Mouse (Mus musculus): ENCODE measurements around the gene Alg5.

The Alg5 gene

GRCm38 (mm10) chr3:54736101-54736927 is 975 bp downstream of the Alg5 start:
- no peak for DNase-seq (ENCODE audit: low spot score in 2 of 2)

- no peak for DNase-seq (ENCODE audit: low spot score in 2 of 2)
These were observed 2.0 kb downstream of the Alg5 start for GRCm38 (mm10) chr3:54737317-54737716.

GRCm38 (mm10) chr3:54741965-54742364 is 6.6 kb downstream of the Alg5 start:
- DNase-seq (ENCODE audit: low spot score in 2 of 2): no peak

- no peak for DNase-seq (ENCODE audit: low spot score in 2 of 2)
These were observed 10.5 kb downstream of the Alg5 start for GRCm38 (mm10) chr3:54745799-54746198.

GRCm38 (mm10) chr3:54753411-54753810 is 18.1 kb downstream of the Alg5 start:
- no peak for DNase-seq (ENCODE audit: low spot score in 2 of 2)

- DNase-seq (ENCODE audit: low spot score in 2 of 2): no peak
These were observed 20.1 kb downstream of the Alg5 start, which contains the start of gene Smad9 for GRCm38 (mm10) chr3:54755145-54756041. Gene Smad9, plus strand, starts transcription at chr3:54755582.

- DNase-seq (ENCODE audit: low spot score in 2 of 2): no peak
These were observed 20.7 kb downstream of the Alg5 start for GRCm38 (mm10) chr3:54756058-54756457.

GRCm38 (mm10) chr3:54757446-54757845 is 22.1 kb downstream of the Alg5 start:
- no peak for DNase-seq (ENCODE audit: low spot score in 2 of 2)

GRCm38 (mm10) chr3:54759211-54759610 is 23.9 kb downstream of the Alg5 start:
- DNase-seq (ENCODE audit: low spot score in 2 of 2): no peak

- DNase-seq (ENCODE audit: low spot score in 2 of 2): no peak
These were observed 25.2 kb downstream of the Alg5 start for GRCm38 (mm10) chr3:54760321-54761115.

- DNase-seq (ENCODE audit: low spot score in 2 of 2): no peak
These were observed 25.9 kb downstream of the Alg5 start for GRCm38 (mm10) chr3:54761258-54761657.

GRCm38 (mm10) chr3:54764418-54764817 is 29.1 kb downstream of the Alg5 start:
- no peak for DNase-seq (ENCODE audit: low spot score in 2 of 2)

- DNase-seq (ENCODE audit: low spot score in 2 of 2): peak in 1 of 2 experiments; percentile 5
These were observed 30.2 kb downstream of the Alg5 start for GRCm38 (mm10) chr3:54765521-54765920.

- no peak for DNase-seq (ENCODE audit: low spot score in 2 of 2)
These were observed 30.7 kb downstream of the Alg5 start for GRCm38 (mm10) chr3:54766034-54766433.

GRCm38 (mm10) chr3:54766811-54767210 is 31.5 kb downstream of the Alg5 start:
- DNase-seq (ENCODE audit: low spot score in 2 of 2): no peak

- no peak for DNase-seq (ENCODE audit: low spot score in 2 of 2)
These were observed 33.3 kb downstream of the Alg5 start for GRCm38 (mm10) chr3:54768592-54768991.

GRCm38 (mm10) chr3:54769349-54770275 is 34.3 kb downstream of the Alg5 start:
- no peak for DNase-seq (ENCODE audit: low spot score in 2 of 2)

- DNase-seq (ENCODE audit: low spot score in 2 of 2): no peak
These were observed 38.3 kb downstream of the Alg5 start for GRCm38 (mm10) chr3:54773613-54774012.

GRCm38 (mm10) chr3:54775989-54776631 is 40.8 kb downstream of the Alg5 start:
- DNase-seq (ENCODE audit: low spot score in 2 of 2): no peak

- no peak for DNase-seq (ENCODE audit: low spot score in 2 of 2)
These were observed 55.3 kb downstream of the Alg5 start for GRCm38 (mm10) chr3:54790601-54791000.

Data from natural killer cell, adult 2 months (primary cell).